Mouse (Mus musculus) embryonic fibroblast, embryonic 13.5 days (primary cell): ENCODE measurements around the gene Arrb1.

Experiments
- CTCF ChIP-seq: IDR thresholded peaks from 2 replicates; pipeline ENCODE4 v1.5.1; 2011; ENCODE audit warnings: mild to moderate bottlenecking, control low read depth, low read length, moderate library complexity, borderline replicate concordance; ENCODE audit not compliant: insufficient read depth
- POLR2A ChIP-seq: IDR thresholded peaks from 2 replicates; pipeline ENCODE4 v1.6.1; 2011; ENCODE audit warnings: low read depth, mild to moderate bottlenecking, control low read depth, low read length, moderate library complexity

- TF ChIP-seq POLR2A = no peak
- TF ChIP-seq CTCF = no peak
Observed at GRCm38 (mm10) chr7:99563224-99563623, 28.0 kb downstream of the Arrb1 start.
